Mouse (Mus musculus): ENCODE data around the gene Lrp10. TPM values are rescaled to one million over a fixed set of nuclear protein-coding genes. Genes with fewer than 3 reads are reported as not detected.

Gene Lrp10
- total and polyA plus RNA-seq, 2 experiments from 2014 or later: 36.0 to 57.7 TPM

GRCm38 (mm10) chr14:54433941-54434531 lies 29.9 kb upstream of the Lrp10 start:
- Histone ChIP-seq H3K27ac (peak overlapping the region; percentile 92; the same call in 1 of the 2 replicates), H3K4me3 (ENCODE audit: low read length) (peak overlapping the region; percentile 60), H3K27me3 (ENCODE audit: insufficient read depth, low read length) (no peaks in the 10 kb centered on the region), H3K9me3 (ENCODE audit: low read length) (no peaks in the 10 kb centered on the region), H3K4me2 (ENCODE audit: low read depth, low read length) (peak overlapping the region; percentile 72), H3K9ac (replicated peaks; ENCODE audit: low read length) (peak overlapping the region; percentile 79; the same call in 1 of the 2 replicates), H3K4me1 (ENCODE audit: insufficient read depth, low read length) (0 out of 2 replicates have a peak, but pooled peaks cover 6% of the 10 kb centered on the region), H3K36me3 (ENCODE audit: insufficient read depth, low read length) (peaks cover 7% of the 10 kb centered on the region; the same call in 1 of the 2 replicates)
- ATAC-seq (no peak), DNase-seq (ENCODE audit: low spot score) (no peak)
- 67% methylated on average over 12 of the region's 12 CpGs for WGBS
- TF ChIP-seq CTCF (IDR thresholded peaks at IDR 0.05; ENCODE audit: low read depth): no peak

- Histone ChIP-seq H3K36me3 (ENCODE audit: insufficient read depth, low read length) (no peaks in the 10 kb centered on the region; the same call in 1 of the 2 replicates), H3K4me1 (ENCODE audit: insufficient read depth, low read length) (0 out of 2 replicates have a peak, but pooled peaks cover 6% of the 10 kb centered on the region), H3K27me3 (ENCODE audit: insufficient read depth, low read length) (no peaks in the 10 kb centered on the region), H3K9ac (replicated peaks; ENCODE audit: low read length) (no peak overlapping the region), H3K4me2 (ENCODE audit: low read depth, low read length) (no peak overlapping the region), H3K27ac (no peak overlapping the region), H3K9me3 (ENCODE audit: low read length) (no peaks in the 10 kb centered on the region), H3K4me3 (ENCODE audit: low read length) (no peak overlapping the region)
- 85% methylated on average over 11 of the region's 11 CpGs for WGBS
- TF ChIP-seq CTCF (IDR thresholded peaks at IDR 0.05; ENCODE audit: low read depth): no peak
- ATAC-seq (no peak), DNase-seq (ENCODE audit: low spot score) (no peak)
Measured at GRCm38 (mm10) chr14:54435194-54435918, 28.6 kb upstream of the Lrp10 start.

- WGBS: 79% methylated on average over 12 of the region's 12 CpGs
- H3K4me3 ChIP-seq (ENCODE audit: low read length): no peak overlapping the region
- H3K9ac ChIP-seq (replicated peaks; ENCODE audit: low read length): no peak overlapping the region
- no peak for TF ChIP-seq CTCF (IDR thresholded peaks at IDR 0.05; ENCODE audit: low read depth)
- no peak overlapping the region for H3K27ac ChIP-seq
- ATAC-seq (no peak), DNase-seq (ENCODE audit: low spot score) (no peak)
- no peak overlapping the region for H3K4me2 ChIP-seq (ENCODE audit: low read depth, low read length)
- no peaks in the 10 kb centered on the region for H3K27me3 ChIP-seq (ENCODE audit: insufficient read depth, low read length)
- no peaks in the 10 kb centered on the region for H3K9me3 ChIP-seq (ENCODE audit: low read length)
- no peaks in the 10 kb centered on the region for H3K4me1 ChIP-seq (ENCODE audit: insufficient read depth, low read length)
- no peaks in the 10 kb centered on the region; the same call in 1 of the 2 replicates for H3K36me3 ChIP-seq (ENCODE audit: insufficient read depth, low read length)
Measured at GRCm38 (mm10) chr14:54439155-54439554, 24.8 kb upstream of the Lrp10 start.

- no peaks in the 10 kb centered on the region for H3K4me1 ChIP-seq (ENCODE audit: insufficient read depth, low read length)
- WGBS: 63% methylated on average over 7 of the region's 7 CpGs
- ATAC-seq (no peak), DNase-seq (ENCODE audit: low spot score) (no peak)
- no peak overlapping the region for H3K27ac ChIP-seq
- no peak for TF ChIP-seq CTCF (IDR thresholded peaks at IDR 0.05; ENCODE audit: low read depth)
- no peak overlapping the region for H3K4me3 ChIP-seq (ENCODE audit: low read length)
- no peak overlapping the region for H3K4me2 ChIP-seq (ENCODE audit: low read depth, low read length)
- no peak overlapping the region for H3K9ac ChIP-seq (replicated peaks; ENCODE audit: low read length)
- no peaks in the 10 kb centered on the region for H3K27me3 ChIP-seq (ENCODE audit: insufficient read depth, low read length)
- H3K9me3 ChIP-seq (ENCODE audit: low read length): no peaks in the 10 kb centered on the region
- H3K36me3 ChIP-seq (ENCODE audit: insufficient read depth, low read length): no peaks in the 10 kb centered on the region; the same call in 1 of the 2 replicates
Measured at GRCm38 (mm10) chr14:54439610-54440009, 24.3 kb upstream of the Lrp10 start.

- Histone ChIP-seq H3K4me3 (ENCODE audit: low read length) (no peak overlapping the region), H3K9me3 (ENCODE audit: low read length) (no peaks in the 10 kb centered on the region), H3K36me3 (ENCODE audit: insufficient read depth, low read length) (no peaks in the 10 kb centered on the region; the same call in 1 of the 2 replicates), H3K27ac (no peak overlapping the region), H3K4me1 (ENCODE audit: insufficient read depth, low read length) (no peaks in the 10 kb centered on the region), H3K27me3 (ENCODE audit: insufficient read depth, low read length) (no peaks in the 10 kb centered on the region), H3K4me2 (ENCODE audit: low read depth, low read length) (no peak overlapping the region), H3K9ac (replicated peaks; ENCODE audit: low read length) (no peak overlapping the region)
- TF ChIP-seq CTCF (IDR thresholded peaks at IDR 0.05; ENCODE audit: low read depth): no peak
- DNase-seq (ENCODE audit: low spot score) (no peak), ATAC-seq (no peak)
- 92% methylated on average over 12 of the region's 14 CpGs for WGBS
Measured at GRCm38 (mm10) chr14:54440538-54440937, 23.4 kb upstream of the Lrp10 start.

- Histone ChIP-seq H3K27ac (no peak overlapping the region), H3K9me3 (ENCODE audit: low read length) (no peaks in the 10 kb centered on the region), H3K36me3 (ENCODE audit: insufficient read depth, low read length) (no peaks in the 10 kb centered on the region; the same call in 1 of the 2 replicates), H3K4me2 (ENCODE audit: low read depth, low read length) (no peak overlapping the region), H3K4me3 (ENCODE audit: low read length) (no peak overlapping the region), H3K27me3 (ENCODE audit: insufficient read depth, low read length) (no peaks in the 10 kb centered on the region), H3K4me1 (ENCODE audit: insufficient read depth, low read length) (no peaks in the 10 kb centered on the region), H3K9ac (replicated peaks; ENCODE audit: low read length) (no peak overlapping the region)
- WGBS: 82% methylated on average over 4 of the region's 4 CpGs
- TF ChIP-seq CTCF (IDR thresholded peaks at IDR 0.05; ENCODE audit: low read depth): no peak
- no peak for DNase-seq (ENCODE audit: low spot score)
- ATAC-seq: no peak
Measured at GRCm38 (mm10) chr14:54441365-54441764, 22.6 kb upstream of the Lrp10 start.

GRCm38 (mm10) chr14:54442548-54442947 lies 21.4 kb upstream of the Lrp10 start:
- no peak for TF ChIP-seq CTCF (IDR thresholded peaks at IDR 0.05; ENCODE audit: low read depth)
- Histone ChIP-seq H3K9ac (replicated peaks; ENCODE audit: low read length) (no peak overlapping the region), H3K4me3 (ENCODE audit: low read length) (no peak overlapping the region), H3K4me1 (ENCODE audit: insufficient read depth, low read length) (no peaks in the 10 kb centered on the region), H3K9me3 (ENCODE audit: low read length) (no peaks in the 10 kb centered on the region), H3K36me3 (ENCODE audit: insufficient read depth, low read length) (no peaks in the 10 kb centered on the region; the same call in 1 of the 2 replicates), H3K27me3 (ENCODE audit: insufficient read depth, low read length) (no peaks in the 10 kb centered on the region), H3K4me2 (ENCODE audit: low read depth, low read length) (no peak overlapping the region), H3K27ac (no peak overlapping the region)
- 81% methylated on average over 3 of the region's 3 CpGs for WGBS
- no peak for DNase-seq (ENCODE audit: low spot score)
- ATAC-seq: no peak
